Mouse (Mus musculus): Measurements from ENCODE around the gene Stk40.

DNA sequence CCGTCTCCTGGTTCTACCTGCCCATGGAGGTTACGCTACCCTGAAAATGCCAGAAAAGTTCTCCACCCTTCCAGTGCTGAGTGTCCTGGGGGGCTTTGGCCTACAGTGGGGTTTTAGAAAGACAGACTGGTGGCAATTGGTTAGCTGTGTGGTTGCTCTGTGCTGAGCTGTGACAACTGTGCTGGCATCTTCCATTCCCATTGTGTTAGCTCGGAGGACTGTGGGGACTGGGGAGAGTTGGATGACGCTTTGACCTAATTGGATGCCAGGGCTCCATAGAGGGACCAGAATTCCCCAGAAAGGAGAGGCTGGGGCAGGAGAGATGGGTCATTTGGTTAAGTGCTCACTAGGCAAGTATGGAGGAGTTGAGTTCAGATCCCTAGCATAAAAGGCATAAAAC, 30.5 kb downstream of the Stk40 start:
- TF ChIP-seq POLR2A (IDR thresholded peaks at IDR 0.05; ENCODE audit: insufficient read length, low read depth), result no peak
- no peak for TF ChIP-seq CEBPB (IDR thresholded peaks at IDR 0.05; ENCODE audit: insufficient read depth, poor library complexity, severe bottlenecking)
- TF ChIP-seq TCF12 (IDR thresholded peaks at IDR 0.05; ENCODE audit: insufficient read depth, poor library complexity, severe bottlenecking), result no peak
- no peak for TF ChIP-seq MYOG (IDR thresholded peaks at IDR 0.05; ENCODE audit: control insufficient read depth in 1 of 3, insufficient read depth in 1 of 3, insufficient read length in 2 of 3, low read depth in 2 of 3)
- no peak for TF ChIP-seq MYOD1 (IDR thresholded peaks at IDR 0.05; ENCODE audit: control insufficient read depth in 1 of 3, insufficient read length in 2 of 3, low read depth in 2 of 3)
- TF ChIP-seq SRF (IDR thresholded peaks at IDR 0.05; ENCODE audit: control insufficient read depth, insufficient read length, low read depth), result no peak
- TF ChIP-seq USF1 (IDR thresholded peaks at IDR 0.05; ENCODE audit: low read depth), result no peak
- TF ChIP-seq REST (IDR thresholded peaks at IDR 0.05; ENCODE audit: insufficient read depth, insufficient read length), result no peak
- TF ChIP-seq POLR2AphosphoS2 (IDR thresholded peaks at IDR 0.05; ENCODE audit: insufficient read length, low read depth), result no peak
